Mouse (Mus musculus): Measurements from ENCODE around the gene Krtap4-6. TPM values are rescaled to one million over a fixed set of nuclear protein-coding genes. Genes with fewer than 3 reads are reported as not detected.
"Not testable (repeated sequence)": the region's sequence is repeated elsewhere in the genome, so short reads cannot be mapped to it uniquely, and the experiment has no call there.

Krtap4-6 gene
- polyA plus RNA-seq (2014; fragmentation: Nextera tagmentation; extraction: Ambion mirVana), result not detected in 2 replicates

- ATAC-seq (ENCODE audit: insufficient number of reproducible peaks, insufficient read depth, low FRiP score, low read depth), result no peak
- Histone ChIP-seq H3K27me3 (ENCODE audit: control insufficient read depth, insufficient read depth, low read length) (no peaks in the 10 kb centered on the region), H3K9me3 (ENCODE audit: control insufficient read depth, low read depth, low read length) (no peaks in the 10 kb centered on the region), H3K4me1 (ENCODE audit: control insufficient read depth, insufficient read depth, low read length) (no peaks in the 10 kb centered on the region), H3K36me3 (ENCODE audit: control insufficient read depth, insufficient read depth, low read length) (no peaks in the 10 kb centered on the region), H3K4me2 (replicated peaks; ENCODE audit: low read depth, low read length) (no peak within 1 kb of the TSS), H3K9ac (replicated peaks; ENCODE audit: low read depth, low read length) (no peak within 1 kb of the TSS), H3K27ac (ENCODE audit: low read length) (no peak within 1 kb of the TSS), H3K4me3 (ENCODE audit: low read depth, low read length) (no peak within 1 kb of the TSS)
These were observed at the start of gene Krtap4-6 for GRCm38 (mm10) chr11:99665860-99666259. Gene Krtap4-6, minus strand, starts transcription at chr11:99665960.

DNA sequence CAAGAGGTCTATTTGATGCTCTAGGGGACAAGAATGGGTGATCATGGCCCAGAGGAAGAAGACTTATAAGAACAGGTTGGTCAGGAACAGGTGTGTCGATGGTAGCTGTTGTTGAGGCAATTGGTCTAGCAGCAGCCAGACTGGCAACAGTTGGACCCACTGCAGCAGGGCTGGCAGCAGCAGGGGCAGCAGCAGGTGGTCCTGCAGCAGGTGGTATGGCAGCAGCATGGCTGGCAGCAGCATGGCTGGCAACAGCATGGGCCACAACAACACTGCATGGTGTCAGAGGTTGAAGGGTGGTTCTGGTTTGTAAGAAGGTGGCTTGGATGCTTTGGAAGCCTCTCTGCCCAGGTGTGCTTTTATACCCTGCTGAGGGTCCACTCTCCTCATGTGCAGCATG lies 24.7 kb upstream of the Krtap4-6 start, which contains the start of gene Gm14190:
TSS of gene Gm14190 (minus strand) at position 278 of the 400 bp plus-strand sequence.
- H3K9me3 ChIP-seq (ENCODE audit: control insufficient read depth, low read depth, low read length), result no peaks in the 10 kb centered on the region
- WGBS, result 95% methylated on average over 1 of the region's 1 CpGs
- no peak within 1 kb of the TSS for H3K9ac ChIP-seq (replicated peaks; ENCODE audit: low read depth, low read length)
- ATAC-seq (ENCODE audit: insufficient number of reproducible peaks, insufficient read depth, low FRiP score, low read depth), result no peak
- no peak within 1 kb of the TSS for H3K4me2 ChIP-seq (replicated peaks; ENCODE audit: low read depth, low read length)
- no peak within 1 kb of the TSS for H3K27ac ChIP-seq (ENCODE audit: low read length)
- no peaks in the 10 kb centered on the region for H3K4me1 ChIP-seq (ENCODE audit: control insufficient read depth, insufficient read depth, low read length)
- H3K4me3 ChIP-seq (ENCODE audit: low read depth, low read length), result no peak within 1 kb of the TSS
- H3K27me3 ChIP-seq (ENCODE audit: control insufficient read depth, insufficient read depth, low read length), result no peaks in the 10 kb centered on the region
- no peaks in the 10 kb centered on the region for H3K36me3 ChIP-seq (ENCODE audit: control insufficient read depth, insufficient read depth, low read length)

DNA sequence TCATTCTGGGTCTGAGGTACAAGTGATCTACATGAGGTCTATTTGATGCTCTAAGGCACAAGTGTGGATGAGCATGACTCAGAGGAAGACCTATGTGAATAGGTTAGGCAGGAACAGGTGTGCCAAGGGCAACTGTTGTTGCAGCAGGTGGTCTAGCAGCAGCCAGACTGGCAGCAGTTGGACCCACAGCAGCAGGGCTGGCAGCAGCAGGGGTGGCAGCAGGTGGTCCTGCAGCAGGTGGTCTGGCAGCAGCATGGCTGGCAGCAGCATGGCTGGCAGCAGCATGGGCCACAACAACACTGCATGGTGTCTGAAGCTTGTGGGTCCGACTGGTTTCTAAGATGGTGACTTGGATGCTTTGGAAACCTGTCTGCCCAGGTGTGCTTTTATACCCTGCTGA lies 19.5 kb upstream of the Krtap4-6 start:
- H3K36me3 ChIP-seq (ENCODE audit: control insufficient read depth, insufficient read depth, low read length); H3K4me1 ChIP-seq (ENCODE audit: control insufficient read depth, insufficient read depth, low read length); H3K4me3 ChIP-seq (ENCODE audit: low read depth, low read length); H3K27me3 ChIP-seq (ENCODE audit: control insufficient read depth, insufficient read depth, low read length); ATAC-seq (ENCODE audit: insufficient number of reproducible peaks, insufficient read depth, low FRiP score, low read depth); H3K9me3 ChIP-seq (ENCODE audit: control insufficient read depth, low read depth, low read length); H3K9ac ChIP-seq (replicated peaks; ENCODE audit: low read depth, low read length); H3K27ac ChIP-seq (ENCODE audit: low read length); H3K4me2 ChIP-seq (replicated peaks; ENCODE audit: low read depth, low read length): not testable (repeated sequence)
- 67% methylated on average over 1 of the region's 1 CpGs for WGBS

DNA sequence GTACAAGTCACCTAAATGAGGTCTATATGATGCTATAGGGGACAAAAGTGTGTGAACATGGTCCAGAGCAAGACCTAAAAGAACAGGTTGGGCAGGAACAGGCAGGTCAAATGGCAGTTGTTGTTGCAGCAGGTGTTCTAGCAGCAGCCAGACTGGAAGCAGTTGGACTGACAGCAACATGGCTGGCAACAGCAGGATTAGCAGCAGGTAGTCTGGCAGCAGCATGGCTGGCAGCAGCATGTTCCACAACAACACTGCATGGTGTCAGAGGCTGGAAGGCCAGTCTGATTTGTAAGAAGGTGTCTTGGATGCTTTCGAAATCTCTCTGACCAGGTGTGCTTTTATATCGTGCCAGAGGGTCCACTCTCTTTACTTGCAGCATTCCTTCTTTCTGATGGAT lies 17.7 kb upstream of the Krtap4-6 start:
- WGBS, result 86% methylated on average over 2 of the region's 2 CpGs
- H3K4me2 ChIP-seq (replicated peaks; ENCODE audit: low read depth, low read length), result no peak overlapping the region

GRCm38 (mm10) chr11:99662802-99663201 lies 3.0 kb downstream of the Krtap4-6 start:
- H3K4me2 ChIP-seq (replicated peaks; ENCODE audit: low read depth, low read length), result no peak overlapping the region
- no peaks in the 10 kb centered on the region for H3K36me3 ChIP-seq (ENCODE audit: control insufficient read depth, insufficient read depth, low read length)
- no peak overlapping the region for H3K4me3 ChIP-seq (ENCODE audit: low read depth, low read length)
- WGBS, result 78% methylated on average over 10 of the region's 10 CpGs
- no peaks in the 10 kb centered on the region for H3K27me3 ChIP-seq (ENCODE audit: control insufficient read depth, insufficient read depth, low read length)
- H3K9ac ChIP-seq (replicated peaks; ENCODE audit: low read depth, low read length), result no peak overlapping the region
- no peak overlapping the region for H3K27ac ChIP-seq (ENCODE audit: low read length)
- H3K9me3 ChIP-seq (ENCODE audit: control insufficient read depth, low read depth, low read length), result no peaks in the 10 kb centered on the region
- no peaks in the 10 kb centered on the region for H3K4me1 ChIP-seq (ENCODE audit: control insufficient read depth, insufficient read depth, low read length)
- no peak for ATAC-seq (ENCODE audit: insufficient number of reproducible peaks, insufficient read depth, low FRiP score, low read depth)

More for the DNA sequence above, 17.7 kb upstream of the Krtap4-6 start:
- no peak overlapping the region for H3K9ac ChIP-seq (replicated peaks; ENCODE audit: low read depth, low read length)
- no peak for ATAC-seq (ENCODE audit: insufficient number of reproducible peaks, insufficient read depth, low FRiP score, low read depth)
- H3K9me3 ChIP-seq (ENCODE audit: control insufficient read depth, low read depth, low read length), result no peaks in the 10 kb centered on the region
- H3K36me3 ChIP-seq (ENCODE audit: control insufficient read depth, insufficient read depth, low read length), result no peaks in the 10 kb centered on the region
- no peaks in the 10 kb centered on the region for H3K4me1 ChIP-seq (ENCODE audit: control insufficient read depth, insufficient read depth, low read length)
- H3K27ac ChIP-seq (ENCODE audit: low read length), result no peak overlapping the region
- H3K27me3 ChIP-seq (ENCODE audit: control insufficient read depth, insufficient read depth, low read length), result no peaks in the 10 kb centered on the region
- no peak overlapping the region for H3K4me3 ChIP-seq (ENCODE audit: low read depth, low read length)

GRCm38 (mm10) chr11:99659256-99659655 lies 6.5 kb downstream of the Krtap4-6 start:
- no peak overlapping the region for H3K4me3 ChIP-seq (ENCODE audit: low read depth, low read length)
- 92% methylated on average over 4 of the region's 4 CpGs for WGBS

GRCm38 (mm10) chr11:99658467-99659010 lies 7.2 kb downstream of the Krtap4-6 start, which contains the start of gene Gm11563:
Gene Gm11563, minus strand, starts transcription at chr11:99658960.
- H3K27me3 ChIP-seq (ENCODE audit: control insufficient read depth, insufficient read depth, low read length); H3K4me2 ChIP-seq (replicated peaks; ENCODE audit: low read depth, low read length); H3K9ac ChIP-seq (replicated peaks; ENCODE audit: low read depth, low read length); H3K4me1 ChIP-seq (ENCODE audit: control insufficient read depth, insufficient read depth, low read length); H3K36me3 ChIP-seq (ENCODE audit: control insufficient read depth, insufficient read depth, low read length); H3K27ac ChIP-seq (ENCODE audit: low read length); ATAC-seq (ENCODE audit: insufficient number of reproducible peaks, insufficient read depth, low FRiP score, low read depth); H3K9me3 ChIP-seq (ENCODE audit: control insufficient read depth, low read depth, low read length); H3K4me3 ChIP-seq (ENCODE audit: low read depth, low read length): not testable (repeated sequence)
- 59% methylated on average over 10 of the region's 10 CpGs for WGBS

More at GRCm38 (mm10) chr11:99659256-99659655, 6.5 kb downstream of the Krtap4-6 start:
- H3K9me3 ChIP-seq (ENCODE audit: control insufficient read depth, low read depth, low read length), result no peaks in the 10 kb centered on the region
- no peak for ATAC-seq (ENCODE audit: insufficient number of reproducible peaks, insufficient read depth, low FRiP score, low read depth)
- H3K9ac ChIP-seq (replicated peaks; ENCODE audit: low read depth, low read length), result no peak overlapping the region
- no peaks in the 10 kb centered on the region for H3K4me1 ChIP-seq (ENCODE audit: control insufficient read depth, insufficient read depth, low read length)
- no peak overlapping the region for H3K4me2 ChIP-seq (replicated peaks; ENCODE audit: low read depth, low read length)
- no peaks in the 10 kb centered on the region for H3K27me3 ChIP-seq (ENCODE audit: control insufficient read depth, insufficient read depth, low read length)
- H3K36me3 ChIP-seq (ENCODE audit: control insufficient read depth, insufficient read depth, low read length), result no peaks in the 10 kb centered on the region
- H3K27ac ChIP-seq (ENCODE audit: low read length), result no peak overlapping the region

DNA sequence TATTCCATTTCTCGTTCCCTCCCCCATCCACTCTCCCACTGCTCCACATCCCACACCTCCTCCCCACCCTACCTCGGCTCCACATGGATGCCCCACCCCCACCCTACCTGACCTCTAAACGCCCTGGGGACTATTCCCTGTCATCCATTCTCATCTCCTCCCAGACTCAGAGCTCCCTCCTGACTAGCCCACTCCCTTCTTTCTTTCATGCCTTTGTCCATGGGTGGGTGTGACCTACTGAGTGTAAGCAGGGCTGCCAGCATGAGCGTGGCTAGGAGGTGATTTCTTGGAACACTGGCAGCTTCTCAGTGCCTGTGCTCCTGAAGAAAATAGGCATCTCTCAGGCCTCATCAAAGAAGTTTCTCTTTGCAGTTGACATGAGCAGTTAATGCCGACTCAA lies 8.7 kb downstream of the Krtap4-6 start:
- Histone ChIP-seq H3K4me2 (replicated peaks; ENCODE audit: low read depth, low read length) (no peak overlapping the region), H3K9ac (replicated peaks; ENCODE audit: low read depth, low read length) (no peak overlapping the region), H3K4me1 (ENCODE audit: control insufficient read depth, insufficient read depth, low read length) (no peaks in the 10 kb centered on the region), H3K9me3 (ENCODE audit: control insufficient read depth, low read depth, low read length) (no peaks in the 10 kb centered on the region), H3K36me3 (ENCODE audit: control insufficient read depth, insufficient read depth, low read length) (no peaks in the 10 kb centered on the region), H3K4me3 (ENCODE audit: low read depth, low read length) (no peak overlapping the region), H3K27me3 (ENCODE audit: control insufficient read depth, insufficient read depth, low read length) (no peaks in the 10 kb centered on the region), H3K27ac (ENCODE audit: low read length) (no peak overlapping the region)
- no peak for ATAC-seq (ENCODE audit: insufficient number of reproducible peaks, insufficient read depth, low FRiP score, low read depth)
- 40% methylated on average over 5 of the region's 5 CpGs for WGBS

- WGBS, result 83% methylated on average over 2 of the region's 2 CpGs
These were observed 15.6 kb downstream of the Krtap4-6 start, which contains the start of gene Gm11555 for GRCm38 (mm10) chr11:99650136-99650535. Gene Gm11555, minus strand, starts transcription at chr11:99650236.

More at GRCm38 (mm10) chr11:99650136-99650535, 15.6 kb downstream of the Krtap4-6 start, which contains the start of gene Gm11555:
- no peak within 1 kb of the TSS for H3K27ac ChIP-seq (ENCODE audit: low read length)
- no peak within 1 kb of the TSS for H3K9ac ChIP-seq (replicated peaks; ENCODE audit: low read depth, low read length)
- H3K4me1 ChIP-seq (ENCODE audit: control insufficient read depth, insufficient read depth, low read length), result no peaks in the 10 kb centered on the region
- no peaks in the 10 kb centered on the region for H3K27me3 ChIP-seq (ENCODE audit: control insufficient read depth, insufficient read depth, low read length)
- no peak within 1 kb of the TSS for H3K4me2 ChIP-seq (replicated peaks; ENCODE audit: low read depth, low read length)
- ATAC-seq (ENCODE audit: insufficient number of reproducible peaks, insufficient read depth, low FRiP score, low read depth), result no peak
- no peaks in the 10 kb centered on the region for H3K36me3 ChIP-seq (ENCODE audit: control insufficient read depth, insufficient read depth, low read length)
- no peak within 1 kb of the TSS for H3K4me3 ChIP-seq (ENCODE audit: low read depth, low read length)
- H3K9me3 ChIP-seq (ENCODE audit: control insufficient read depth, low read depth, low read length), result no peaks in the 10 kb centered on the region

Measured in stomach, embryonic 14.5 days (tissue).